Mouse (Mus musculus): ENCODE measurements at regions not wholly inside any gene's neighbourhood (a gene's known extent, or its start where the extent isn't known, plus 50 kb on each side); places are given as distances from the start of the nearest gene placed in this dataset.

DNA sequence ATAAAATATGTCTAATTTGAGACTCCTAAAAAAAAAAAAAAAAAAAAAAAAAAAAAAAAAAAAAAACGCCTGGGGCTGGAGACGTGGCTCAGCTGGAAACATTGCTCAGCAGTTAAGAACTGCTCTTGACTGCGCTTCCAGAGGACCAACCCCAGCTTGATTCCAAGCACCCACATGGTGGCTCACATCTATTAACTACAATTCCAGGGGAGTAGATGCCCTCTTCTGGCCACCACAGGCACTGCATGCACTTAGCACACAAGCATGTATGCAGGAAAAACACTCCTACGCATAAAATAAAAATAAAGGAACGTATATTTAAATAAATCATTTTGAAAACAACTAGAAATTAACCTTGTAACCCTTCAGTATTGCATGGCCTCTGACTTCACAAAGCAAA is 87.3 kb upstream of the Srd5a2 start:
- TF ChIP-seq CTCF (IDR thresholded peaks at IDR 0.05; ENCODE audit: insufficient read depth, low read length): peak; percentile 37
- no peak for TF ChIP-seq POLR2A (IDR thresholded peaks at IDR 0.05; ENCODE audit: borderline replicate concordance, extremely low read depth, low read depth, low read length)
